ENCODE assay signal across 9 mouse cellular contexts in the genomic region with DNA sequence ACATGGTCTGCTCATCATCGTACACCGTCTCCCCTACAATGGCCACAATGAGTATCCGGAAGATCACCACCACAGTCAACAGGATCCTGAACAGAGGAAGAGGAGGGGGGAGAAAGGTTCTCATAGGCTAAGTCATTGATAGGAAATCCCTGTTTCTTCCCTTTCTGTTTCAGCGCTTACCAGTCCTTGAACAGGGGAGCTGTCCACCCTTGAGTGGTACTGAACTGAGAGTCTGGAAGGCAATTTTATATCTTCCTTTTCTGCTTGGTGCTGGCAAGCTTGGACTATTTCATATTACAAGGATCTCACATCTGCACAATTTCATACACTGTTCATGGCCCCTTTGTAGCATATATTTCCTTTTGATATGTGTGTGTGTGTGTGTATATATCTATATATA. TPM values are rescaled to one million over a fixed set of nuclear protein-coding genes. Genes with fewer than 3 reads are reported as not detected.
DNase-seq lines count a peak whose midpoint lies in the region; ATAC-seq lines count a peak whose summit lies in the region.
"Had no signal": no experiment of that assay in that cellular context is flagged by ENCODE, and none has a peak within 500 bp of the region (broad histone marks: within the 10 kb centered on the region; RNA-seq: fewer than 3 reads in every experiment).

No protein-coding gene starts in this region.

- no peaks in the 10 kb centered on the region for H3K36me3 ChIP-seq in heart, embryonic 11.5 days (ENCODE audit: control insufficient read depth, insufficient read depth, low read length)
- no peaks in the 10 kb centered on the region for H3K36me3 ChIP-seq in hindbrain, embryonic 10.5 days

- WGBS in heart, embryonic 11.5 days (ENCODE audit: insufficient replicate concordance), result 36% methylated on average over 4 of the region's 4 CpGs
- WGBS in hindbrain, embryonic 10.5 days, result 47% methylated on average over 4 of the region's 4 CpGs

- intact Hi-C loops in heart, postnatal 14 days (cut with DNase I), result no loop called here

- H3K4me2 ChIP-seq in heart, embryonic 11.5 days, result no peak overlapping the region

- H3K9me3 ChIP-seq in heart, embryonic 11.5 days (replicated peaks; ENCODE audit: control insufficient read depth, low read length), result no peaks in the 10 kb centered on the region
- H3K9me3 ChIP-seq in hindbrain, embryonic 10.5 days, result no peaks in the 10 kb centered on the region

- no peak overlapping the region for H3K27ac ChIP-seq in heart, embryonic 11.5 days (ENCODE audit: low read depth, low read length)
- H3K27ac ChIP-seq in hindbrain, embryonic 10.5 days, result no peak overlapping the region

- DNase-seq in heart, postnatal 14 days, result peak; percentile 34 to 63
- DNase-seq in adrenal gland, adult 2 months, result peak; percentile 28
- DNase-seq in hindbrain, embryonic 10.5 days (ENCODE audit: low spot score), result peak; percentile 49
- peak; percentile 49 for DNase-seq in lung, postnatal 14 days
- DNase-seq in testis, postnatal 10 days (ENCODE audit: low spot score), result peak; percentile 70
- no peak for DNase-seq in layer of hippocampus, adult 9-11 months
- no peak for DNase-seq in T-cell, adult 2 months (ENCODE audit: low spot score)

- H3K4me1 ChIP-seq in heart, embryonic 11.5 days (ENCODE audit: control insufficient read depth, insufficient read depth, low read length), result no peaks in the 10 kb centered on the region
- H3K4me1 ChIP-seq in hindbrain, embryonic 10.5 days (replicated peaks), result peaks cover 16% of the 10 kb centered on the region

- no peak for ATAC-seq in heart, embryonic 11.5 days (replicated peaks; ENCODE audit: insufficient number of reproducible peaks, low FRiP score, low TSS enrichment)

- H3K9ac ChIP-seq in heart, embryonic 11.5 days (ENCODE audit: low read depth, low read length), result no peak overlapping the region

- H3K4me3 ChIP-seq in heart, embryonic 11.5 days (ENCODE audit: low read depth, low read length), result no peak overlapping the region
- H3K4me3 ChIP-seq in hindbrain, embryonic 10.5 days, result no peak overlapping the region

- H3K27me3 ChIP-seq in heart, embryonic 11.5 days (ENCODE audit: control insufficient read depth, insufficient read depth, low read length), result peaks cover 34% of the 10 kb centered on the region
- peaks cover 48% of the 10 kb centered on the region for H3K27me3 ChIP-seq in hindbrain, embryonic 10.5 days (ENCODE audit: insufficient read depth, poor library complexity, severe bottlenecking)

RNA-seq across cellular contexts. Expression of gene Gjd2, which starts 1.6 kb away (rescaled TPM):
- not detected for total RNA-seq in heart, postnatal 14 days (2021)
- polyA plus RNA-seq in heart, embryonic 11.5 days (2014; fragmentation: Nextera tagmentation; extraction: Ambion mirVana), result not detected in 2 replicates
- total RNA-seq in adrenal gland, adult 2 months (2021), result 1 to 10 TPM; 2.7 to 7.0 TPM
- polyA plus RNA-seq in adrenal gland, adult 2 months (2012; rRNA removed), result 2.5 and 3.7 TPM in 2 replicates
- polyA plus RNA-seq in hindbrain, embryonic 10.5 days (2016; fragmentation: Nextera tagmentation; extraction: Ambion mirVana), result 0.17 and 0.48 TPM in 2 replicates

RNA-seq across cellular contexts. Expression of gene Actc1, which starts 41.5 kb away (rescaled TPM):
- over 10,000 TPM; 15,903 to 17,925 TPM for total RNA-seq in heart, postnatal 14 days (2021)
- polyA plus RNA-seq in heart, embryonic 11.5 days (2014; fragmentation: Nextera tagmentation; extraction: Ambion mirVana), result 12,441 and 13,029 TPM in 2 replicates
- not detected for total RNA-seq in adrenal gland, adult 2 months (2021)
- polyA plus RNA-seq in adrenal gland, adult 2 months (2012; rRNA removed), result 0.10 and 0.11 TPM in 2 replicates
- polyA plus RNA-seq in hindbrain, embryonic 10.5 days (2016; fragmentation: Nextera tagmentation; extraction: Ambion mirVana), result 6.3 and 16.5 TPM in 2 replicates
- total RNA-seq: layer of hippocampus, postnatal 10 days had no signal

Comparison
In these comparisons a context has a peak if more than half of its experiments do, and no peak if none do; other contexts are left out.
1. DNase-seq: peak in heart, postnatal 14 days (2 of 2), adrenal gland, adult 2 months (single experiment), hindbrain, embryonic 10.5 days (single experiment), lung, postnatal 14 days (single experiment) and testis, postnatal 10 days (single experiment); none in layer of hippocampus, adult 9-11 months (single experiment) and T-cell, adult 2 months (single experiment).
2. RNA of gene Actc1, which starts 41.5 kb away (polyA plus RNA-seq): 12,441 to 13,029 TPM in heart, embryonic 11.5 days; 6.3 to 16.5 TPM in hindbrain, embryonic 10.5 days and 0.10 to 0.11 TPM in adrenal gland, adult 2 months; every median in the first group is over 100 times any median in the second.